Mouse (Mus musculus) C2C12 (cell line): ENCODE measurements around the gene Dgcr6.

Source experiments
- CTCF ChIP-seq: IDR thresholded peaks from one replicate; pipeline ENCODE4 v1.5.1; 2011; ENCODE audit not compliant: control insufficient read depth, insufficient read depth, insufficient read length
- MAX ChIP-seq: IDR thresholded peaks from one replicate; pipeline ENCODE4 v1.6.1; 2011; ENCODE audit warnings: mild to moderate bottlenecking, control low read depth
- MYOD1 ChIP-seq: IDR thresholded peaks from one replicate; pipeline ENCODE4 v1.6.1; 2011; ENCODE audit warnings: low read depth; ENCODE audit not compliant: control insufficient read depth, insufficient read length

GRCm38 (mm10) chr16:18037025-18037424 is 15.6 kb upstream of the Dgcr6 start:
- no peak for TF ChIP-seq MAX
- no peak for TF ChIP-seq CTCF
- TF ChIP-seq MYOD1 = no peak
